Mouse (Mus musculus) c-Kit-positive CD71-positive TER-119-positive erythroid progenitor cells, embryonic 14.5 days (primary cell): Measurements from ENCODE around the gene Utrn.

Experiments
- DNase-seq: peaks from one replicate; pipeline ENCODE4 v3.0.0-alpha.2; 2013; ENCODE audit warnings: low spot score

Gene Utrn

GRCm38 (mm10) chr10:12423994-12424725 lies 445.0 kb downstream of the Utrn start:
- no peak for DNase-seq

DNA sequence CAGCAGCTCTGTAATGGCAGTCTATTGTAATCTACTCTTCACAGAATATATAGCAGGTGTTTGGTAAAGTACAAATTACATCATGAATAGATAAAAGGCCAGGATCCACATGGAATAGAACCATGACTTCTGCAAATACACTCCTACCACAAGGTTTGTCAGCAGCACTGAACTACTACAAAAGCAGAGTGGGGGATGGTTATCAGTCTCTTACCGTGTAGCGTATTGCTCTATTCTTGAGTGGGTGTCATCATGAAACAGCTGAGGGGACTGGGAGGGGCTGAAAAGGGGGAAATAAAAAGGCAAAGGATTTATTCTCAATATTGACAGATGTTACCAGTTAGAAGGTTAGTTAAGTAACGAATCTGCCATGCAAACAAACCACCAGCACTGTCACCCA lies 454.2 kb downstream of the Utrn start:
- DNase-seq: no peak

DNA sequence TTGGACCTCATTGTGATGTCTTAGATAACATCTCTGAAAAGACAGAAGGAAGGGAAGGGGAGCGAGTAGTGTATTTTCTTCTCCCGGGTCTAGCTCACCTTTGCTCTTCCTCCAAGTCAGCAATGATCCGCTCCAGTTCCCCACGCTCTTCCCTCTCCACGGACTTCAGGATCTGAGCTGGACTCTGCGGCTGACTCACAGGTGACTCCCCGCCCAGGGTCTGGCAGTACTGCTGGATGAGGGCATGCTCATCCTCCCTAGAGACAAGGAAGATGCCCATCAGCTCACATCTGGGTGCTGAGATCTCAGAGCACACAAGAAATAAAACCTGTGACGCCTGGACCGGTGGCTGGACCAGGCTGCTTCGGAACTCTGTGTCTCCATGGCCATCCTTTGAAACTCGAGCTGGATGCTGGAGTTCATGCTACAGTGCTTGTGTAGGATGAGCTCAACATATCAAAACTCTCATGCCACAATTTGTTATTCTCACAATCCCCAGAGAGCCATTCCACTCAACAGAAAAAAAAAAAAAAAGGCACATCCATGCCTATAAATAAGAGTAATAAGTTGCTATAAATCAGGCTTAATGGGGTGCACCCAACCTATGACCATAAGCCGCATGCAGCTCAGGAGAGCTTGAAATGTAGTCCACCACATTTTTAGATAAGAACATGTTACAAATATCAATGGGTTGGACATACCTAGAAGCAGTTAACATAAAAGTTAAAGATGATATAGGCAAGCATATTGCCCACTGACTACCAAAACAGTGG lies 462.6 kb downstream of the Utrn start:
- DNase-seq: no peak

GRCm38 (mm10) chr10:12399450-12399849 lies 469.7 kb downstream of the Utrn start:
- DNase-seq: no peak

- DNase-seq: no peak
Observed at GRCm38 (mm10) chr10:12380139-12380538, 489.0 kb downstream of the Utrn start.

- no peak for DNase-seq
Observed at GRCm38 (mm10) chr10:12379123-12379522, 490.0 kb downstream of the Utrn start.

DNA sequence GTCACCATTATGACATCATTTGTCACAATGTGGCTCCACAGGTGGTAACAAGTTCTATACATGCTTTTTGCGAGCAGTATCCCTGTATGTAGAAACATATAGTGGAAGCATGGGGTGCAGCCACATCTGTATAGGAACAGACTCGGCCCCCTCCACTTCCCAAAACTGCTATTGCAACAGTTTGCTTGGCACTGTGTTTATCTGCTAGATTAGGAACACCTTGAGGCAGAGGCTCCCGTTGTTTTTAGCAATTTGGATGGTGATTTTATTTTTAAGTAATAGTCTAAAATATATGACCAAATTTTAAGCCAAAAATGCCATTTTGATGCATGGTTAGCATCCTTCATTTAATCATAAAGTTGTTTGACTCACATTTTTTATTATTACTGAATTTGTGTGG lies 491.4 kb downstream of the Utrn start:
- DNase-seq: no peak

GRCm38 (mm10) chr10:12376015-12376414 lies 493.1 kb downstream of the Utrn start:
- no peak for DNase-seq

DNA sequence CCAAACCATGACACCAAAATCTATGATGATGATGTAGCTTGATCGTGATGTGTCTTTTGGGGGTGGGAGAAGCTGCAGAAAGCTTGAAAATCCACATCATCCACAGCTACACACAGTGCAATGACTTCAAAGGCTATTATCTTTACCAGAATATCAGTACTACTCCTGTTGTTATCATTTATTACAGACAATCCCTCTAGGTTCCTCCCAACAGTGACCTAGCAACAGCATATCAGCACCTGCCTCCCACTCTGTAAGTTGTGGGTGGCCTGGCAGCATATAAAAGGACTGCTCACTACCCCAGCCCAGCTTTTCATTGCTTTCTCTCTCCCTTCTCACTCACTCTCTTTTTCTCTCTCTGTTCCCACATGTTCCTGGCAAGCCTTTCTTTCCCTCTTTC lies 494.4 kb downstream of the Utrn start:
- no peak for DNase-seq

DNA sequence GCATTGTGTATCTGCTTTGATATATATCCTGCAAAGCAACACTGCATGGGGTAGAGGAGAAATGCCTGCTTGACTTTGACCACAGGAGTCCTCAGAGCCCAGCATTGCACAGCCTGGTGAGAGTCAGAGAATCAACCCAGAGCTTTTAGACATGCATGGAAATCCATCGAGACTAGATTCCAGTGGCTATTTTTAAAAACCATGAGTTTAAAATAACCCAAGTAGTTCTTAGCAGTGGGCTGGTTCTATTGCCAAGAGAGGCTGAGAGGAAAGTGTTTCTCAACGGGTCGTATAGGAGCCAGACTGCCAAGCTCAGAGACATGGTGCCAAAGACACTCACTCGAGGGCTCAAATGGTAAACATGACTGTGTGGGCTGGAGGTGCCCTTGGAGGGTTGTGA lies 514.6 kb downstream of the Utrn start:
- DNase-seq: no peak

DNA sequence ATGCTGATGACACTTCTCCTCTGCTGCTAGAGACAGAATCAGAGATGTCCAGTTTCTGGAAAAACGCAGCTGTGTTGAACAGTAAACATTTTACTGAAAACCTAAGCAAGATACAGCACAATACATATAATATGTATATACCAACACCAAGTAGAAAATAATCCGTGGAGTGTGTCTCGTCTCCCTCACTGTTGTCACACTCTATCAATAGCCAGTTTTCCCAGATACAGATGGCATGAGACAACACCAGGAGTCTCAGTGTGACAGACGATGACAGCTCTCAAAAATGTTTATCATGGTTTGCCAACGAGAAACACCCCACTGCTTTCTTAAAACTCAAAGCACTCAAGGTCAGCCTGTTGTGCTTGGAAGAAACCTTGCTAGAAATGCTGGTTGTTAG lies 515.1 kb downstream of the Utrn start:
- no peak for DNase-seq

DNA sequence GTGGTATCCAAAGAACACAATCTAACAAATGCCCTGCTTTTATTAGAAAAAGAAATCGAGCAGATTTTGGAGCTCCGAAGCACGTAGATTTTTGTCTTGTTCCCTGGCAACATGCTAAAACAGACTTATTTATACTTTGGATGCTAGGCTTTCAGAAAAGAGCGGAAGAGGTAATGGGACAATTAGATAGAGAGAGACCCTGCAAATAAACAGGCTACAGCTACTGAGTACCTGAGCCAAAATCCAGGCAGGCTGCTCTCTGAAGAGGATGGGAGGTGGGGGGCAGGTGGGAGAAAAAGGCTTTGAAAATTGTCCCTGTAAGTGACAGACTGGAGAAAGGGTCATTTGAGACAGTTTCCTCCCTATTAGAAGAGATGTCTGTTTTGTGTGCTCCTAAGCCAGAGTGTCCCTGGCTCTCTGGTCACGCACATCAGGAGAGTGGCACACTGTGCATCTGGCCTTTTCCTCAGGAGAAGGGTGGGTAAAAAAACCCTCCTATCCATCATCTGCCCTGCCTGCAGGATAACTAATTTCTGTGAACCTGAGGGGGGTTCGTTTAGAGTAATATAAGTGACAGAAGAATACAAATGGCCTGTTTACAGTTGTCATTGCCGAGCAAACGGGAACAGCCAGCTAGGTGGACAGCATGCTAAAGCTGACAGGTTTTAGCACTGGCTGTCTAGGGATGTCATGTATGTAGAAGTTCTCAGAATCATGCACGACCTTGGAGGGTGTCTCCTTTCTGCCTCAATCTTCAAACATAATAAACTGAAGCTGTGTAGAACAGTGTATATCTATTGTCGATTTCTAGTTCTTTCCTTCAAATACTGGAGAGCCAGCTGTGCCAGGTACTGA lies 529.2 kb downstream of the Utrn start:
- no peak for DNase-seq

DNA sequence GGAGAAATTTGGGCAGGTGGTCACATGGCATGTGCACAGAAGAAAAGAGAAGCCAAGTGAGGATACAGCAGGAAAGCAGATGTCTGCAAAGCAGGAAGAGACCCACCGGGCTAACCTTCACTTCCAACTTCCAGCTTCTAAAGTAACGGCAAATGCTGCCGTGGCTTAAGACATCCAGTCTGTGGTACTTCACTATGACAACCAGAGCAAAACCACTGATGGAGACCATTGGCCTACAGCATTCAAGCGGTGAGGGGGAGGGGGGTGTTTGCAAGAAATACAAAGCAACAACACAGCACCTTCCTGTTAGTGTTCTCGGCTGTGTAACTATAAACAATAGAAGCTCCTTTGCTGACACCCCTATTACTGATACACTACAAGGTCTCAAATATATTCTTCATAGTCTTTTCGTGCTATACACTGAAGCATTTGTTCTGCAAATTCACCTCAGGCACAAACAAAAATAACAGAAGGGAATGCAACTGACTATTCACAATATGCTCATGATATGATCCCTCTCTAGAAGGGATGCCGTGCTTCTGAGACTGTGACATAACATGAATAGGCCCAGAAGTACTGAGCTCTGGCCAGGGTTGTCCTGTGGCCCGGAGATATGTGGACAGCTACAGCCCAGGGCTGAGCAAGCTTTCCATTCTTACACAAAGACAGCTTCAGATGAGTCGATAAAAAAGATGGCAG lies 530.0 kb downstream of the Utrn start:
- no peak for DNase-seq
